Mouse (Mus musculus): ENCODE data around the gene Pramel7. TPM values are rescaled to one million over a fixed set of nuclear protein-coding genes. Genes with fewer than 3 reads are reported as not detected.
"Not testable (repeated sequence)": the region's sequence is repeated elsewhere in the genome, so short reads cannot be mapped to it uniquely, and the experiment has no call there.

The Pramel7 gene
- total and polyA plus RNA-seq, 3 experiments = not detected

DNA sequence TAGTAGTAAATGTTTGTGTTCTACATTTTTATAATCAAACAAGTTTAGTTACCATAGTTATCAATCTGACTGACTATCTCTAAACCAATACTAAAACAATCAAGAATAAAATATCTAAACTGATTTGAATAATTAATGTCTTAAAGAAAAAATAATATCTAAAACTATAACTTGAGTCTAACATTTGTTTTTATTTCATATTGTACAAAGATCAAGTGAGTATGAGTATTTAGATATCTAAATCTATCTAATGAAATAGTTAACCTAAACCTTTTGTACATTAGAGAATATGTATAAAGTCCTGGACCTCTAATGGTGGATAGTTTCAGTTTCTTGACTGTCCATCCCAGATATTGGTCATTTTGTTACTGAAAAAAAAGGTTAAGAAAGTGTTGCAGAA, 34.6 kb upstream of the Pramel7 start, which contains the start of gene Olfr153:
TSS of gene Olfr153 (plus strand) at position 301 of the 400 bp plus-strand sequence.
- in situ Hi-C loops (cut with MboI; ENCODE audit: low pct_ligation_motif_present, low pct_unique_long_range_greater_than_20kb, low sequenced_read_pairs) (no loop called here), dilution Hi-C loops (cut with MboI; ENCODE audit: extremely low pct_ligation_motif_present, extremely low pct_unique_long_range_greater_than_20kb, low sequenced_read_pairs) (no loop called here)
- Histone ChIP-seq H3K36me3 (replicated peaks in 1 of 2; ENCODE audit: control insufficient read depth in 1 of 2, insufficient read depth in 1 of 2, low read length in 1 of 2) (no peaks in the 10 kb centered on the region), H3K4me2 (ENCODE audit: insufficient read depth, low read depth, poor library complexity, severe bottlenecking) (no peak within 1 kb of the TSS), H3K27me3 (replicated peaks) (no peaks in the 10 kb centered on the region), H3K4me1 (ENCODE audit: control insufficient read depth in 1 of 2, insufficient read depth in 2 of 2) (no peaks in the 10 kb centered on the region), H3K9ac (ENCODE audit: insufficient read depth, low read depth) (no peak within 1 kb of the TSS), H3K27ac (ENCODE audit: insufficient read depth, low read depth) (no peak within 1 kb of the TSS), H3K4me3 (replicated peaks in 1 of 3; ENCODE audit: low read depth in 2 of 3, low read length in 2 of 3, poor library complexity in 1 of 3) (no peak within 1 kb of the TSS), H3K9me3 (replicated peaks; ENCODE audit: low read length) (peaks cover 11% of the 10 kb centered on the region), H3K79me2 (replicated peaks; ENCODE audit: control insufficient read depth, extremely low read depth, insufficient read depth, poor library complexity, severe bottlenecking) (no peaks in the 10 kb centered on the region)
- DNase-seq (ENCODE audit: extremely low read depth) = no peak
- TF ChIP-seq MAZ (IDR thresholded peaks at IDR 0.05; ENCODE audit: low read depth, low read length) (no peak), POLR2AphosphoS2 (IDR thresholded peaks at IDR 0.05; ENCODE audit: low read depth, low read length) (no peak), BHLHE40 (IDR thresholded peaks at IDR 0.05; ENCODE audit: low read depth, low read length) (no peak), RCOR1 (conservative IDR thresholded peaks at IDR 0.05; ENCODE audit: low read depth, low read length) (no peak), CTCF (conservative IDR thresholded peaks at IDR 0.05 in 1 of 2, IDR thresholded peaks at IDR 0.05 in 1 of 2; ENCODE audit: low read depth in 2 of 2, low read length in 2 of 2) (no peak), USF2 (conservative IDR thresholded peaks at IDR 0.05; ENCODE audit: low read depth, low read length) (no peak), ZKSCAN1 (IDR thresholded peaks at IDR 0.05; ENCODE audit: borderline replicate concordance, low read depth, low read length) (no peak), JUN (IDR thresholded peaks at IDR 0.05; ENCODE audit: insufficient read depth, low read depth, low read length) (no peak), SMC3 (IDR thresholded peaks at IDR 0.05; ENCODE audit: low read depth, low read length) (no peak), JUND (conservative IDR thresholded peaks at IDR 0.05; ENCODE audit: low read depth, low read length) (no peak), EP300 (IDR thresholded peaks at IDR 0.05; ENCODE audit: low read length) (no peak), ZC3H11A (IDR thresholded peaks at IDR 0.05; ENCODE audit: low read depth, low read length) (no peak), USF1 (IDR thresholded peaks at IDR 0.05; ENCODE audit: low read depth, low read length) (no peak), HCFC1 (IDR thresholded peaks at IDR 0.05; ENCODE audit: low read depth, low read length) (no peak), GABPA (IDR thresholded peaks at IDR 0.05; ENCODE audit: insufficient replicate concordance, low read depth, low read length) (no peak), RAD21 (IDR thresholded peaks at IDR 0.05; ENCODE audit: low read depth, low read length) (no peak), TBP (conservative IDR thresholded peaks at IDR 0.05; ENCODE audit: low read depth, low read length) (no peak), IRF4 (IDR thresholded peaks at IDR 0.05; ENCODE audit: low read depth, low read length) (no peak), MAFK (IDR thresholded peaks at IDR 0.05; ENCODE audit: insufficient replicate concordance, low read length) (no peak)

DNA sequence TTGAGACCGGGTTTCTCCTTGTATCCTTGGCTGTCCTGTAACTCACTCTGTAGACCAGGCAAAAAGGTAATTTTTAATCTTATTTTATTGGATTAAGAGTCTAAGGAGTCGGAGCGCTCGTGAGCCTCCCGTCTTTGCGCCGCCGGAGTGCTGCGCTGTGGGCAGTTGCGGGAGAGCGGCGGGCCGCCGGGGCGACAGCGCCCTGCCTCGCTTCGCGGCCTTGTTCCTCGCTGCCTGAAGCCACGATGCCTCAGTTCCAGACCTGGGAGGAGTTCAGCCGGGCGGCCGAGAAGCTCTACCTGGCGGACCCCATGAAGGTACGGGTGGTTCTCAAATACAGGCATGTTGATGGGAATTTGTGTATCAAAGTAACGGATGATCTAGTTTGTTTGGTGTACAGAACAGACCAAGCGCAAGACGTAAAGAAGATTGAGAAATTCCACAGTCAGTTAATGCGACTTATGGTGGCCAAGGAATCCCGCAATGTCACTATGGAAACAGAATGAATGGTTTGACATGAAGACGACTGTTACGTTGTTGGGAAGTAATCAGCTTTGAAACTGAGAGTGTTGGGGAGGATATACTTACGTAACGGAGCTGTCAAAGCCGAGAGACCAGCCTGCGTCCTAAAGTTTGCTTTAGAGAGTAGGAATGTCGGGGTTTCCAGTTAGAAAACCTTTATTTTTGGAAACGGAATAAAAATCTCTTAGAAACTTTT, 29.2 kb upstream of the Pramel7 start:
- H3K9me3 ChIP-seq (replicated peaks; ENCODE audit: low read length) = peaks cover 14% of the 10 kb centered on the region
- H3K4me3 ChIP-seq (replicated peaks in 1 of 3; ENCODE audit: low read depth in 2 of 3, low read length in 2 of 3, poor library complexity in 1 of 3); in situ Hi-C loops (cut with MboI; ENCODE audit: low pct_ligation_motif_present, low pct_unique_long_range_greater_than_20kb, low sequenced_read_pairs); H3K4me2 ChIP-seq (ENCODE audit: insufficient read depth, low read depth, poor library complexity, severe bottlenecking); H3K27ac ChIP-seq (ENCODE audit: insufficient read depth, low read depth); H3K36me3 ChIP-seq (replicated peaks in 1 of 2; ENCODE audit: control insufficient read depth in 1 of 2, insufficient read depth in 1 of 2, low read length in 1 of 2); H3K27me3 ChIP-seq (replicated peaks); H3K79me2 ChIP-seq (replicated peaks; ENCODE audit: control insufficient read depth, extremely low read depth, insufficient read depth, poor library complexity, severe bottlenecking); H3K9ac ChIP-seq (ENCODE audit: insufficient read depth, low read depth); DNase-seq (ENCODE audit: extremely low read depth); H3K4me1 ChIP-seq (ENCODE audit: control insufficient read depth in 1 of 2, insufficient read depth in 2 of 2); dilution Hi-C loops (cut with MboI; ENCODE audit: extremely low pct_ligation_motif_present, extremely low pct_unique_long_range_greater_than_20kb, low sequenced_read_pairs): not testable (repeated sequence)
